Mouse (Mus musculus): Measurements from ENCODE around the gene Axin2. TPM values are rescaled to one million over a fixed set of nuclear protein-coding genes. Genes with fewer than 3 reads are reported as not detected.
A peak's percentile ranks its signal among the peaks of the same experiment; 100 is the strongest.

The Axin2 gene
- polyA plus RNA-seq, 1 experiment from 2014 or later, result 0.47 TPM

GRCm38 (mm10) chr11:108891871-108892380, 28.2 kb upstream of the Axin2 start:
- H3K27ac ChIP-seq (ENCODE audit: low read depth), result 0 out of 2 replicates have a peak overlapping the region, but pooled peaks have one; percentile 3
- H3K9ac ChIP-seq (replicated peaks), result no peak overlapping the region; the same call in 1 of the 2 replicates
- no peak for DNase-seq

GRCm38 (mm10) chr11:108892406-108892805, 27.7 kb upstream of the Axin2 start:
- 28% methylated on average over 6 of the region's 7 CpGs for WGBS (ENCODE audit: insufficient replicate concordance)
- Histone ChIP-seq H3K4me1 (ENCODE audit: insufficient read depth) (peaks cover 3% of the 10 kb centered on the region; the same call in 1 of the 2 replicates), H3K4me2 (ENCODE audit: low read depth, low read length) (no peak overlapping the region), H3K36me3 (replicated peaks; ENCODE audit: insufficient read depth, low read length) (no peaks in the 10 kb centered on the region), H3K27me3 (ENCODE audit: insufficient read depth, low read length) (0 out of 2 replicates have a peak, but pooled peaks cover 6% of the 10 kb centered on the region), H3K4me3 (ENCODE audit: low read depth, low read length) (no peak overlapping the region), H3K9ac (replicated peaks) (no peak overlapping the region), H3K9me3 (ENCODE audit: low read length) (no peaks in the 10 kb centered on the region), H3K27ac (ENCODE audit: low read depth) (no peak overlapping the region)
- TF ChIP-seq EP300 (IDR thresholded peaks at IDR 0.05; ENCODE audit: low read depth) (no peak), CTCF (IDR thresholded peaks at IDR 0.05; ENCODE audit: low read depth) (no peak)
- DNase-seq (no peak), ATAC-seq (no peak)

More at GRCm38 (mm10) chr11:108891871-108892380, 28.2 kb upstream of the Axin2 start:
- Histone ChIP-seq H3K36me3 (replicated peaks; ENCODE audit: insufficient read depth, low read length) (no peaks in the 10 kb centered on the region), H3K9me3 (ENCODE audit: low read length) (no peaks in the 10 kb centered on the region), H3K4me3 (ENCODE audit: low read depth, low read length) (peak overlapping the region; percentile 15), H3K4me2 (ENCODE audit: low read depth, low read length) (peak overlapping the region; percentile 62), H3K4me1 (ENCODE audit: insufficient read depth) (peaks cover 3% of the 10 kb centered on the region; the same call in 1 of the 2 replicates), H3K27me3 (ENCODE audit: insufficient read depth, low read length) (0 out of 2 replicates have a peak, but pooled peaks cover 6% of the 10 kb centered on the region)
- 6% methylated on average over 21 of the region's 21 CpGs for WGBS (ENCODE audit: insufficient replicate concordance)
- no peak for TF ChIP-seq EP300 (IDR thresholded peaks at IDR 0.05; ENCODE audit: low read depth)
- no peak for TF ChIP-seq CTCF (IDR thresholded peaks at IDR 0.05; ENCODE audit: low read depth)
- ATAC-seq, result no peak

GRCm38 (mm10) chr11:108893232-108893790, 26.8 kb upstream of the Axin2 start:
- 52% methylated on average over 12 of the region's 12 CpGs for WGBS (ENCODE audit: insufficient replicate concordance)
- Histone ChIP-seq H3K27me3 (ENCODE audit: insufficient read depth, low read length) (0 out of 2 replicates have a peak, but pooled peaks cover 6% of the 10 kb centered on the region), H3K9me3 (ENCODE audit: low read length) (no peaks in the 10 kb centered on the region), H3K9ac (replicated peaks) (no peak overlapping the region), H3K36me3 (replicated peaks; ENCODE audit: insufficient read depth, low read length) (no peaks in the 10 kb centered on the region), H3K27ac (ENCODE audit: low read depth) (no peak overlapping the region), H3K4me2 (ENCODE audit: low read depth, low read length) (no peak overlapping the region), H3K4me1 (ENCODE audit: insufficient read depth) (peaks cover 3% of the 10 kb centered on the region; the same call in 1 of the 2 replicates), H3K4me3 (ENCODE audit: low read depth, low read length) (no peak overlapping the region)
- no peak for DNase-seq
- TF ChIP-seq CTCF (IDR thresholded peaks at IDR 0.05; ENCODE audit: low read depth) (no peak), EP300 (IDR thresholded peaks at IDR 0.05; ENCODE audit: low read depth) (no peak)
- ATAC-seq, result no peak

- no peak overlapping the region for H3K27ac ChIP-seq (ENCODE audit: low read depth)
- no peak for ATAC-seq
- H3K9ac ChIP-seq (replicated peaks), result no peak overlapping the region
- no peaks in the 10 kb centered on the region for H3K36me3 ChIP-seq (replicated peaks; ENCODE audit: insufficient read depth, low read length)
- no peak for TF ChIP-seq EP300 (IDR thresholded peaks at IDR 0.05; ENCODE audit: low read depth)
- 0 out of 2 replicates have a peak, but pooled peaks cover 6% of the 10 kb centered on the region for H3K27me3 ChIP-seq (ENCODE audit: insufficient read depth, low read length)
- WGBS (ENCODE audit: insufficient replicate concordance), result 60% methylated on average over 10 of the region's 10 CpGs
- peaks cover 3% of the 10 kb centered on the region; the same call in 1 of the 2 replicates for H3K4me1 ChIP-seq (ENCODE audit: insufficient read depth)
- H3K4me3 ChIP-seq (ENCODE audit: low read depth, low read length), result no peak overlapping the region
- no peaks in the 10 kb centered on the region for H3K9me3 ChIP-seq (ENCODE audit: low read length)
- H3K4me2 ChIP-seq (ENCODE audit: low read depth, low read length), result no peak overlapping the region
- DNase-seq, result no peak
Measured at GRCm38 (mm10) chr11:108893855-108894510, 26.2 kb upstream of the Axin2 start.

- no peaks in the 10 kb centered on the region for H3K9me3 ChIP-seq (ENCODE audit: low read length)
- H3K4me3 ChIP-seq (ENCODE audit: low read depth, low read length), result no peak overlapping the region
- no peaks in the 10 kb centered on the region for H3K36me3 ChIP-seq (replicated peaks; ENCODE audit: insufficient read depth, low read length)
- no peak for DNase-seq
- WGBS (ENCODE audit: insufficient replicate concordance), result 81% methylated on average over 4 of the region's 4 CpGs
- H3K27me3 ChIP-seq (ENCODE audit: insufficient read depth, low read length), result 0 out of 2 replicates have a peak, but pooled peaks cover 6% of the 10 kb centered on the region
- no peak overlapping the region for H3K9ac ChIP-seq (replicated peaks)
- no peaks in the 10 kb centered on the region for H3K4me1 ChIP-seq (ENCODE audit: insufficient read depth)
- no peak overlapping the region for H3K27ac ChIP-seq (ENCODE audit: low read depth)
- no peak for ATAC-seq
- H3K4me2 ChIP-seq (ENCODE audit: low read depth, low read length), result no peak overlapping the region
- no peak for TF ChIP-seq CTCF (IDR thresholded peaks at IDR 0.05; ENCODE audit: low read depth)
- TF ChIP-seq EP300 (IDR thresholded peaks at IDR 0.05; ENCODE audit: low read depth), result no peak
Measured at GRCm38 (mm10) chr11:108897034-108897433, 23.1 kb upstream of the Axin2 start.

- Histone ChIP-seq H3K27me3 (ENCODE audit: insufficient read depth, low read length) (0 out of 2 replicates have a peak, but pooled peaks cover 4% of the 10 kb centered on the region), H3K27ac (ENCODE audit: low read depth) (no peak overlapping the region), H3K4me3 (ENCODE audit: low read depth, low read length) (no peak overlapping the region), H3K9me3 (ENCODE audit: low read length) (no peaks in the 10 kb centered on the region), H3K9ac (replicated peaks) (no peak overlapping the region), H3K4me2 (ENCODE audit: low read depth, low read length) (no peak overlapping the region), H3K4me1 (ENCODE audit: insufficient read depth) (no peaks in the 10 kb centered on the region), H3K36me3 (replicated peaks; ENCODE audit: insufficient read depth, low read length) (no peaks in the 10 kb centered on the region)
- TF ChIP-seq EP300 (IDR thresholded peaks at IDR 0.05; ENCODE audit: low read depth), result no peak
- no peak for TF ChIP-seq CTCF (IDR thresholded peaks at IDR 0.05; ENCODE audit: low read depth)
- DNase-seq (no peak), ATAC-seq (no peak)
- 71% methylated on average over 9 of the region's 9 CpGs for WGBS (ENCODE audit: insufficient replicate concordance)
Measured at GRCm38 (mm10) chr11:108898063-108898462, 22.1 kb upstream of the Axin2 start.

All from liver, postnatal 0 days (tissue).